Mouse (Mus musculus) embryonic fibroblast, embryonic 13.5 days (primary cell): ENCODE measurements around the gene Nav3.

Experiments
- CTCF ChIP-seq: IDR thresholded peaks from 2 replicates; pipeline ENCODE4 v1.5.1; 2011; ENCODE audit warnings: mild to moderate bottlenecking, control low read depth, low read length, moderate library complexity, borderline replicate concordance; ENCODE audit not compliant: insufficient read depth
- POLR2A ChIP-seq: IDR thresholded peaks from 2 replicates; pipeline ENCODE4 v1.6.1; 2011; ENCODE audit warnings: low read depth, mild to moderate bottlenecking, control low read depth, low read length, moderate library complexity

- TF ChIP-seq CTCF (no peak), POLR2A (no peak)
Observed at GRCm38 (mm10) chr10:109906413-109906785, 549.6 kb downstream of the Nav3 start.
